Mouse (Mus musculus): ENCODE results near the gene Fam172a. TPM values are rescaled to one million over a fixed set of nuclear protein-coding genes. Genes with fewer than 3 reads are reported as not detected.
A peak's percentile ranks its signal among the peaks of the same experiment; 100 is the strongest.

Fam172a gene
- polyA plus RNA-seq, 1 experiment from 2014 or later: 41.6 TPM

- Histone ChIP-seq H3K27ac (replicated peaks) (peak overlapping the region; percentile 100), H3K36me3 (peaks cover 17% of the 10 kb centered on the region), H3K4me3 (peak overlapping the region; percentile 93), H3K27me3 (peaks cover 11% of the 10 kb centered on the region), H3K4me1 (no peaks in the 10 kb centered on the region), H3K9me3 (no peaks in the 10 kb centered on the region), H3K9ac (replicated peaks) (peak overlapping the region; percentile 100), H3K4me2 (replicated peaks) (peak overlapping the region; percentile 77)
- under 1% methylated on average over 9 of the region's 9 CpGs for WGBS
- ATAC-seq (ENCODE audit: low FRiP score, low read depth): no peak
These were observed 495.5 kb downstream of the Fam172a start for GRCm38 (mm10) chr13:78197286-78197818.

- under 1% methylated on average over 25 of the region's 33 CpGs for WGBS
- Histone ChIP-seq H3K9ac (replicated peaks) (peak overlapping the region; percentile 100), H3K9me3 (no peaks in the 10 kb centered on the region), H3K4me3 (peak overlapping the region; percentile 93), H3K4me2 (replicated peaks) (peak overlapping the region; percentile 77), H3K27me3 (peaks cover 11% of the 10 kb centered on the region), H3K27ac (replicated peaks) (peak overlapping the region; percentile 100), H3K4me1 (no peaks in the 10 kb centered on the region), H3K36me3 (peaks cover 14% of the 10 kb centered on the region)
- 0 out of 2 replicates have a peak, but pooled peaks have one; percentile 2 for ATAC-seq (ENCODE audit: low FRiP score, low read depth)
These were observed 496.1 kb downstream of the Fam172a start for GRCm38 (mm10) chr13:78197819-78198390.

- peak overlapping the region; percentile 100 for H3K27ac ChIP-seq (replicated peaks)
- H3K4me3 ChIP-seq: peak overlapping the region; percentile 93
- peaks cover 14% of the 10 kb centered on the region for H3K36me3 ChIP-seq
- H3K9me3 ChIP-seq: no peaks in the 10 kb centered on the region
- peak; percentile 2 for ATAC-seq (ENCODE audit: low FRiP score, low read depth)
- H3K4me2 ChIP-seq (replicated peaks): peak overlapping the region; percentile 77
- H3K9ac ChIP-seq (replicated peaks): peak overlapping the region; percentile 100
- under 1% methylated on average over 32 of the region's 63 CpGs for WGBS
- peaks cover 11% of the 10 kb centered on the region for H3K27me3 ChIP-seq
- no peaks in the 10 kb centered on the region for H3K4me1 ChIP-seq
These were observed 496.6 kb downstream of the Fam172a start for GRCm38 (mm10) chr13:78198391-78198870.

- H3K4me2 ChIP-seq (replicated peaks): peak overlapping the region; percentile 77
- H3K36me3 ChIP-seq: peaks cover 13% of the 10 kb centered on the region
- H3K9ac ChIP-seq (replicated peaks): peak overlapping the region; percentile 100
- H3K9me3 ChIP-seq: no peaks in the 10 kb centered on the region
- peak overlapping the region; percentile 100 for H3K27ac ChIP-seq (replicated peaks)
- WGBS: under 1% methylated on average over 55 of the region's 92 CpGs
- peaks cover 2% of the 10 kb centered on the region for H3K4me1 ChIP-seq
- ATAC-seq (ENCODE audit: low FRiP score, low read depth): peak; percentile 8
- peaks cover 11% of the 10 kb centered on the region for H3K27me3 ChIP-seq
- H3K4me3 ChIP-seq: peak overlapping the region; percentile 93
These were observed 497.2 kb downstream of the Fam172a start for GRCm38 (mm10) chr13:78198871-78199641.

- Histone ChIP-seq H3K4me1 (peaks cover 8% of the 10 kb centered on the region), H3K27me3 (peaks cover 8% of the 10 kb centered on the region), H3K9me3 (no peaks in the 10 kb centered on the region), H3K27ac (replicated peaks) (peak within 1 kb of the TSS; percentile 100), H3K9ac (replicated peaks) (peak within 1 kb of the TSS; percentile 100), H3K4me2 (replicated peaks) (peak within 1 kb of the TSS; percentile 77), H3K36me3 (peaks cover 7% of the 10 kb centered on the region), H3K4me3 (peak within 1 kb of the TSS; percentile 93)
- 0% methylated on average over 14 of the region's 14 CpGs for WGBS
- no peak for ATAC-seq (ENCODE audit: low FRiP score, low read depth)
These were observed 497.9 kb downstream of the Fam172a start, which contains the start of gene Nr2f1 for GRCm38 (mm10) chr13:78199642-78200160. TSS of gene Nr2f1 (minus strand) at chr13:78199757.

- Histone ChIP-seq H3K9me3 (no peaks in the 10 kb centered on the region), H3K4me2 (replicated peaks) (peak overlapping the region; percentile 77), H3K27ac (replicated peaks) (peak overlapping the region; percentile 100), H3K4me3 (peak overlapping the region; percentile 93), H3K4me1 (peaks cover 13% of the 10 kb centered on the region), H3K9ac (replicated peaks) (peak overlapping the region; percentile 100), H3K27me3 (peaks cover under 1% of the 10 kb centered on the region; the same call in 1 of the 2 replicates), H3K36me3 (peaks cover under 1% of the 10 kb centered on the region)
- WGBS: under 1% methylated on average over 9 of the region's 9 CpGs
- peak; percentile 63 for ATAC-seq (ENCODE audit: low FRiP score, low read depth)
These were observed 498.6 kb downstream of the Fam172a start for GRCm38 (mm10) chr13:78200407-78200806.

GRCm38 (mm10) chr13:78200991-78201870 lies 499.4 kb downstream of the Fam172a start:
- no peaks in the 10 kb centered on the region for H3K36me3 ChIP-seq
- no peaks in the 10 kb centered on the region for H3K9me3 ChIP-seq
- ATAC-seq (ENCODE audit: low FRiP score, low read depth): peak; percentile 50
- H3K27ac ChIP-seq (replicated peaks): peak overlapping the region; percentile 100
- H3K4me3 ChIP-seq: peak overlapping the region; percentile 93
- peak overlapping the region; percentile 87 for H3K9ac ChIP-seq (replicated peaks)
- H3K4me2 ChIP-seq (replicated peaks): peak overlapping the region; percentile 77
- peaks cover 19% of the 10 kb centered on the region for H3K4me1 ChIP-seq
- 1% methylated on average over 24 of the region's 30 CpGs for WGBS
- no peaks in the 10 kb centered on the region for H3K27me3 ChIP-seq

GRCm38 (mm10) chr13:78201871-78202565 lies 500.2 kb downstream of the Fam172a start:
- H3K27me3 ChIP-seq: no peaks in the 10 kb centered on the region
- H3K4me2 ChIP-seq (replicated peaks): peak overlapping the region; percentile 77
- H3K4me3 ChIP-seq: peak overlapping the region; percentile 93
- no peaks in the 10 kb centered on the region for H3K36me3 ChIP-seq
- peaks cover 24% of the 10 kb centered on the region for H3K4me1 ChIP-seq
- no peaks in the 10 kb centered on the region for H3K9me3 ChIP-seq
- peak overlapping the region; percentile 87 for H3K9ac ChIP-seq (replicated peaks)
- WGBS: under 1% methylated on average over 22 of the region's 22 CpGs
- H3K27ac ChIP-seq (replicated peaks): peak overlapping the region; percentile 100
- ATAC-seq (ENCODE audit: low FRiP score, low read depth): no peak

GRCm38 (mm10) chr13:78202574-78203347 lies 500.9 kb downstream of the Fam172a start:
- Histone ChIP-seq H3K36me3 (no peaks in the 10 kb centered on the region), H3K4me2 (replicated peaks) (peak overlapping the region; percentile 77), H3K27me3 (no peaks in the 10 kb centered on the region), H3K9ac (replicated peaks) (peak overlapping the region; percentile 87), H3K27ac (replicated peaks) (peak overlapping the region; percentile 100), H3K9me3 (no peaks in the 10 kb centered on the region), H3K4me1 (peaks cover 29% of the 10 kb centered on the region), H3K4me3 (peak overlapping the region; percentile 93)
- under 1% methylated on average over 47 of the region's 47 CpGs for whole genome bisulfite sequencing
- ATAC-seq (ENCODE audit: low FRiP score, low read depth): peak; percentile 1

- under 1% methylated on average over 34 of the region's 37 CpGs for WGBS
- Histone ChIP-seq H3K36me3 (no peaks in the 10 kb centered on the region), H3K4me2 (replicated peaks) (peak overlapping the region; percentile 77), H3K27me3 (0 out of 2 replicates have a peak, but pooled peaks cover 3% of the 10 kb centered on the region), H3K27ac (replicated peaks) (peak overlapping the region; percentile 100), H3K4me1 (peaks cover 36% of the 10 kb centered on the region), H3K9me3 (no peaks in the 10 kb centered on the region), H3K4me3 (peak overlapping the region; percentile 93), H3K9ac (replicated peaks) (peak overlapping the region; percentile 87)
- peak; percentile 53 for ATAC-seq (ENCODE audit: low FRiP score, low read depth)
These were observed 501.7 kb downstream of the Fam172a start for GRCm38 (mm10) chr13:78203348-78204061.
